Mouse (Mus musculus) forebrain, embryonic 14.5 days (tissue): Measurements from ENCODE around the gene Vcl. TPM values are rescaled to one million over a fixed set of nuclear protein-coding genes. Genes with fewer than 3 reads are reported as not detected.

Experiments used
- ATAC-seq: fragments of 200-750 bp; cut with Nextera tagmentation; 2 replicates; pipeline ENCODE4 v1.8.0; 2017; ENCODE audit warnings: mild to moderate bottlenecking, moderate library complexity
- DNase-seq: peaks from one replicate; pipeline ENCODE4 v3.0.0-alpha.2; 2015; ENCODE audit warnings: low spot score
- H3K27ac ChIP-seq: fragments of 300-500 bp; sonication (generic); 2 replicates; pipeline ENCODE4 v1.5.1; 2014; ENCODE audit warnings: low read depth, mild to moderate bottlenecking, control low read depth, low read length, moderate library complexity
- H3K27me3 ChIP-seq: fragments of 300-500 bp; sonication (generic); replicated peaks from 2 replicates; pipeline ENCODE4 v1.6.1; 2014; ENCODE audit warnings: low read length, control low read depth, mixed read lengths; ENCODE audit not compliant: control insufficient read depth, insufficient read depth
- H3K36me3 ChIP-seq: fragments of 300-500 bp; sonication (generic); 2 replicates; pipeline ENCODE4 v1.6.1; 2014; ENCODE audit warnings: low read length, control low read depth; ENCODE audit not compliant: control insufficient read depth, insufficient read depth
- H3K4me1 ChIP-seq: fragments of 300-500 bp; sonication (generic); 2 replicates; pipeline ENCODE4 v1.6.1; 2014; ENCODE audit warnings: antibody characterized with exemption, low read length, control low read depth; ENCODE audit not compliant: control insufficient read depth, insufficient read depth
- H3K4me2 ChIP-seq: fragments of 300-500 bp; sonication (generic); 2 replicates; pipeline ENCODE4 v1.6.1; 2014; ENCODE audit warnings: mild to moderate bottlenecking, control low read depth, low read length
- H3K4me3 ChIP-seq: fragments of 300-500 bp; sonication (generic); 2 replicates; pipeline ENCODE4 v1.5.1; 2014; ENCODE audit warnings: low read depth, low read length, control low read depth
- H3K9ac ChIP-seq: fragments of 300-500 bp; sonication (generic); 2 replicates; pipeline ENCODE4 v1.6.1; 2014; ENCODE audit warnings: mild to moderate bottlenecking, low read length, control low read depth, moderate library complexity
- H3K9me3 ChIP-seq: fragments of 300-500 bp; sonication (generic); replicated peaks from 2 replicates; pipeline ENCODE4 v1.6.1; 2016; ENCODE audit warnings: low read length, control low read depth, mixed read lengths; ENCODE audit not compliant: control insufficient read depth
- WGBS: fragments of 180-500 bp; shearing (Covaris S2); extraction: QIAGEN DNeasy Blood & Tissue Kit; methylation state at CpG from one replicate; pipeline ENCODE4 v1.1.7; 2014; 5-methylcytosine and 5-hydroxymethylcytosine counted together
- polyA plus RNA-seq: library from polyadenylated mRNA; unstranded; fragments of >200 nt; fragmentation: Nextera tagmentation; extraction: Ambion mirVana; gene quantifications from 2 replicates; pipeline ENCODE4 v1.2.1, GENCODE M21; 2014

Gene Vcl
- polyA plus RNA-seq, 1 experiment from 2014 or later = 8.4 TPM

GRCm38 (mm10) chr14:21039623-21040022 lies 110.4 kb downstream of the Vcl start:
- ATAC-seq = no peak
- no peak overlapping the region for H3K4me3 ChIP-seq
- H3K4me2 ChIP-seq = no peak overlapping the region
- H3K9ac ChIP-seq = no peak overlapping the region
- 87% methylated on average over 4 of the region's 4 CpGs for WGBS
- H3K27ac ChIP-seq = no peak overlapping the region
- H3K27me3 ChIP-seq = no peaks in the 10 kb centered on the region
- no peaks in the 10 kb centered on the region for H3K4me1 ChIP-seq
- H3K36me3 ChIP-seq = peaks cover 66% of the 10 kb centered on the region
- DNase-seq = no peak
- H3K9me3 ChIP-seq = no peaks in the 10 kb centered on the region

- Histone ChIP-seq H3K4me1 (peaks cover 5% of the 10 kb centered on the region), H3K27me3 (no peaks in the 10 kb centered on the region), H3K36me3 (peaks cover 10% of the 10 kb centered on the region; the same call in 1 of the 2 replicates), H3K4me2 (no peak overlapping the region), H3K9me3 (no peaks in the 10 kb centered on the region), H3K27ac (no peak overlapping the region), H3K9ac (no peak overlapping the region), H3K4me3 (no peak overlapping the region)
- no peak for ATAC-seq
- 90% methylated on average over 2 of the region's 2 CpGs for WGBS
- DNase-seq = no peak
Observed at GRCm38 (mm10) chr14:21047840-21048239, 118.6 kb downstream of the Vcl start.

GRCm38 (mm10) chr14:21048879-21049278 lies 119.7 kb downstream of the Vcl start:
- peaks cover 8% of the 10 kb centered on the region; the same call in 1 of the 2 replicates for H3K36me3 ChIP-seq
- H3K4me3 ChIP-seq = no peak overlapping the region
- no peak for DNase-seq

GRCm38 (mm10) chr14:21050734-21051133 lies 121.5 kb downstream of the Vcl start:
- H3K4me2 ChIP-seq = no peak overlapping the region; the same call in 1 of the 2 replicates
- ATAC-seq (no peak), DNase-seq (peak; percentile 23)
- H3K36me3 ChIP-seq = no peaks in the 10 kb centered on the region
- 79% methylated on average over 3 of the region's 3 CpGs for WGBS
- no peaks in the 10 kb centered on the region for H3K27me3 ChIP-seq
- H3K4me3 ChIP-seq = no peak overlapping the region
- no peak overlapping the region for H3K9ac ChIP-seq
- H3K27ac ChIP-seq = no peak overlapping the region
- no peaks in the 10 kb centered on the region for H3K9me3 ChIP-seq
- peaks cover 9% of the 10 kb centered on the region for H3K4me1 ChIP-seq

More at GRCm38 (mm10) chr14:21048879-21049278, 119.7 kb downstream of the Vcl start:
- Histone ChIP-seq H3K9me3 (no peaks in the 10 kb centered on the region), H3K27me3 (no peaks in the 10 kb centered on the region), H3K4me2 (no peak overlapping the region), H3K9ac (no peak overlapping the region), H3K4me1 (peaks cover 9% of the 10 kb centered on the region), H3K27ac (no peak overlapping the region)
- no peak for ATAC-seq

- H3K4me3 ChIP-seq = peak overlapping the region; percentile 92
- H3K4me2 ChIP-seq = peak overlapping the region; percentile 60
- peak overlapping the region; percentile 68 for H3K27ac ChIP-seq
- H3K9ac ChIP-seq = peak overlapping the region; percentile 87
- H3K4me1 ChIP-seq = peaks cover 9% of the 10 kb centered on the region
- DNase-seq (no peak), ATAC-seq (peak; percentile 2; the same call in 1 of the 2 replicates)
- 10% methylated on average over 28 of the region's 28 CpGs for WGBS
- no peaks in the 10 kb centered on the region for H3K27me3 ChIP-seq
- no peaks in the 10 kb centered on the region for H3K36me3 ChIP-seq
- no peaks in the 10 kb centered on the region for H3K9me3 ChIP-seq
Observed at GRCm38 (mm10) chr14:21051380-21052111, 122.3 kb downstream of the Vcl start.

GRCm38 (mm10) chr14:21052112-21052780 lies 123.0 kb downstream of the Vcl start, which contains the start of the genes Ap3m1 and Adk:
Ap3m1 (minus strand) TSS chr14:21052508.
Adk (plus strand) TSS chr14:21052574.
- H3K4me3 ChIP-seq = peak within 1 kb of the TSS; percentile 92
- peaks cover 9% of the 10 kb centered on the region for H3K4me1 ChIP-seq
- ATAC-seq = peak; percentile 98
- DNase-seq = peak; percentile 97
- H3K9ac ChIP-seq = peak within 1 kb of the TSS; percentile 87
- peak within 1 kb of the TSS; percentile 60 for H3K4me2 ChIP-seq
- WGBS = under 1% methylated on average over 48 of the region's 48 CpGs
- H3K36me3 ChIP-seq = no peaks in the 10 kb centered on the region
- H3K27ac ChIP-seq = peak within 1 kb of the TSS; percentile 68
- no peaks in the 10 kb centered on the region for H3K9me3 ChIP-seq
- H3K27me3 ChIP-seq = no peaks in the 10 kb centered on the region

- Histone ChIP-seq H3K27me3 (no peaks in the 10 kb centered on the region), H3K36me3 (no peaks in the 10 kb centered on the region), H3K4me1 (peaks cover 9% of the 10 kb centered on the region), H3K27ac (0 out of 2 replicates have a peak overlapping the region, but pooled peaks have one; percentile 40), H3K4me2 (peak overlapping the region; percentile 60), H3K4me3 (peak overlapping the region; percentile 92), H3K9ac (peak overlapping the region; percentile 87), H3K9me3 (no peaks in the 10 kb centered on the region)
- WGBS = 0% methylated on average over 25 of the region's 25 CpGs
- DNase-seq (peak; percentile 78), ATAC-seq (peak; percentile 74)
Observed at GRCm38 (mm10) chr14:21052781-21053130, 123.6 kb downstream of the Vcl start.

- DNase-seq (peak; percentile 16), ATAC-seq (no peak)
- H3K9me3 ChIP-seq = no peaks in the 10 kb centered on the region
- peaks cover 9% of the 10 kb centered on the region for H3K4me1 ChIP-seq
- peak overlapping the region; percentile 87 for H3K9ac ChIP-seq
- H3K27me3 ChIP-seq = no peaks in the 10 kb centered on the region
- H3K4me2 ChIP-seq = peak overlapping the region; percentile 60
- H3K36me3 ChIP-seq = no peaks in the 10 kb centered on the region
- WGBS = 11% methylated on average over 8 of the region's 8 CpGs
- H3K27ac ChIP-seq = no peak overlapping the region
- peak overlapping the region; percentile 92 for H3K4me3 ChIP-seq
Observed at GRCm38 (mm10) chr14:21053151-21053550, 124.0 kb downstream of the Vcl start.

- peaks cover 9% of the 10 kb centered on the region for H3K4me1 ChIP-seq
- ATAC-seq (no peak), DNase-seq (no peak)
- no peak overlapping the region for H3K9ac ChIP-seq
- no peak overlapping the region for H3K4me3 ChIP-seq
- H3K9me3 ChIP-seq = no peaks in the 10 kb centered on the region
- no peak overlapping the region for H3K27ac ChIP-seq
- H3K27me3 ChIP-seq = no peaks in the 10 kb centered on the region
- H3K36me3 ChIP-seq = no peaks in the 10 kb centered on the region
- WGBS = 48% methylated on average over 7 of the region's 7 CpGs
- H3K4me2 ChIP-seq = peak overlapping the region; percentile 60
Observed at GRCm38 (mm10) chr14:21053586-21053985, 124.4 kb downstream of the Vcl start.
